Mouse (Mus musculus) neural tube, embryonic 12.5 days (tissue): ENCODE results near the gene Drd1. TPM values are rescaled to one million over a fixed set of nuclear protein-coding genes. Genes with fewer than 3 reads are reported as not detected.
A peak's percentile ranks its signal among the peaks of the same experiment; 100 is the strongest.

ENCODE experiments used
- ATAC-seq: fragments of 200-750 bp; cut with Nextera tagmentation; 2 replicates; pipeline ENCODE4 v1.8.0; 2017; ENCODE audit warnings: low read depth, mild to moderate bottlenecking, moderate TSS enrichment, moderate library complexity; ENCODE audit not compliant: low FRiP score
- H3K27ac ChIP-seq: fragments of 300-500 bp; sonication (generic); 2 replicates; pipeline ENCODE4 v1.5.1; 2016
- H3K27me3 ChIP-seq: fragments of 300-500 bp; sonication (generic); replicated peaks from 2 replicates; pipeline ENCODE4 v1.6.1; 2016; ENCODE audit warnings: mild to moderate bottlenecking
- H3K36me3 ChIP-seq: fragments of 300-500 bp; sonication (generic); 2 replicates; pipeline ENCODE4 v1.6.1; 2016; ENCODE audit warnings: mild to moderate bottlenecking
- H3K4me1 ChIP-seq: fragments of 300-500 bp; sonication (generic); 2 replicates; pipeline ENCODE4 v1.6.1; 2016
- H3K4me2 ChIP-seq: fragments of 300-500 bp; sonication (generic); replicated peaks from 2 replicates; pipeline ENCODE4 v1.6.1; 2016; ENCODE audit warnings: mild to moderate bottlenecking
- H3K4me3 ChIP-seq: fragments of 300-500 bp; sonication (generic); 2 replicates; pipeline ENCODE4 v1.5.1; 2016
- H3K9ac ChIP-seq: fragments of 300-500 bp; sonication (generic); 2 replicates; pipeline ENCODE4 v1.6.1; 2016; ENCODE audit warnings: mild to moderate bottlenecking
- H3K9me3 ChIP-seq: fragments of 300-500 bp; sonication (generic); 2 replicates; pipeline ENCODE4 v1.6.1; 2016; ENCODE audit warnings: mild to moderate bottlenecking
- WGBS: fragments of 180-500 bp; shearing (Covaris S2); methylation state at CpG from one replicate; pipeline ENCODE4 v1.1.7; 2016; 5-methylcytosine and 5-hydroxymethylcytosine counted together
- polyA plus RNA-seq: library from polyadenylated mRNA; unstranded; fragments of >200 nt; fragmentation: Nextera tagmentation; extraction: Ambion mirVana; gene quantifications from 2 replicates; pipeline ENCODE4 v1.2.1, GENCODE M21; 2016

Gene Drd1
- polyA plus RNA-seq, 1 experiment from 2014 or later, result 0.53 TPM

DNA sequence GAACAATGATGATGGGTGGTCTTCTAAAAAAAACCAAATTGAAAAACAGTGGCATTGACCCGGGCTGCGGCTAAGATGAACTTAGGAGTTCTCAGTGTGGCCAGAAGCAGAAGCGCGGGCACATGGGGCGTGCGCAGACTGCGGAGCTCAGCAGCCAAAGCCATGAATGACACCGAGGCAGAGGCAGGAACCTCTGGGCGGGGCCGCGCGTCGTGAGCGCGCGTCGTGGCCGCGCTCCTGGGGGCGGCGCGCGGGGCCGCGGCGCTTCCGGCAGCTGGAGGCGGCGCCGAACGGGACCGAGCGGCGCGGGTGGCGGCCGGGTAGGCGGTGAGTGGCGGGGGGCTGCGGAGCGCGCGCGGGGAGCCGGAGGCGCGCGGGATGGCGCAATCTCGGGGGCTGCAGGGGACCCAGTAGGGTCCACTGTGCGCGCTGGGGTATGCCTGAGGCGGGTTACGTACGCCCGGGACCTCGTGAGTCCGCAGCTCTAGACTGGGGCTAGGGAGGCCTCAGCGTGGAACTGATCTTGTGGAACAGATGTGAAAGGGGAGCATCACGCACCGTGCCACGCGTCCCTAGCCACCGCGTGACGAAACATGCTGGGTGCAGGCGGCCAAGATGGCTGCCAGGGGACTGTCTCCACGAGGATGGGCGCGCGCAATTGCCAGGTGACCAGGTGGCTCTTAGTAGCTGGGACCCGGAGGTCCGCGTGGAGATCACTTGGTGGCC lies 16.3 kb upstream of the Drd1 start, which contains the start of gene Sfxn1:
TSS of gene Sfxn1 (plus strand) at position 264 of the 726 bp plus-strand sequence.
- H3K9me3 ChIP-seq, result no peaks in the 10 kb centered on the region
- peak within 1 kb of the TSS; percentile 71 for H3K4me3 ChIP-seq
- no peaks in the 10 kb centered on the region for H3K36me3 ChIP-seq
- peak; percentile 87 for ATAC-seq
- no peak within 1 kb of the TSS for H3K27ac ChIP-seq
- WGBS, result under 1% methylated on average over 74 of the region's 74 CpGs
- peak within 1 kb of the TSS; percentile 84 for H3K9ac ChIP-seq
- H3K27me3 ChIP-seq, result no peaks in the 10 kb centered on the region
- peaks cover 15% of the 10 kb centered on the region; the same call in 1 of the 2 replicates for H3K4me1 ChIP-seq
- peak within 1 kb of the TSS; percentile 67 for H3K4me2 ChIP-seq

- WGBS, result 95% methylated on average over 9 of the region's 9 CpGs
- Histone ChIP-seq H3K9me3 (no peaks in the 10 kb centered on the region), H3K27me3 (no peaks in the 10 kb centered on the region), H3K4me1 (peaks cover 15% of the 10 kb centered on the region; the same call in 1 of the 2 replicates), H3K4me2 (no peak overlapping the region), H3K9ac (no peak overlapping the region), H3K36me3 (no peaks in the 10 kb centered on the region), H3K27ac (no peak overlapping the region), H3K4me3 (no peak overlapping the region)
- ATAC-seq, result no peak
Observed at GRCm38 (mm10) chr13:54071011-54071410, 15.5 kb upstream of the Drd1 start.

DNA sequence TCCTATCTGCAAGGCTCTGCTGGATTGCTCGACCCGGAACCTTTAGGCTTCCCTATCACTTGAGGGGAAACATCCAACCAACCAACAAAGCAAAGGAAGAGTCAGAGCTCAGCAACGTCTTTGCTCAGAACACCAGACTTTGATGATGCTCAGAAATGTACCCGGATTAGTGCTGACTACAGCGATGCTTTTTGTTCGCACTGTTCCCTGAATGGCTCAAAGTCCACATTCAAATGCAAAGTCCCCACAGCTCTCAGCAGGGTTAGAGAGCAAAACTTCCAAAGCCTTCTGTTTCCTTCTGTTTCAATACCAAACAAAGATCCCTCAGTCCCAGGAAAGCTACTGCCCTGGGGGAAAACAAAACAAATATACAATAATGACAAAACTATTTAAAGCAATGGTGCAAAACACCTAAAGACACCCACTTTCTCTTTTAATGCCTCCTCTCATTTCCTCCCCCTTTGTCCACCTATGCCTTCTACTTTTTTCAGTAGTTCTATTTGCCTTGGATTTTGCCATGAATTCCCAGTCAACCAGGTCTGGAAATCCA lies 12.2 kb upstream of the Drd1 start:
- H3K36me3 ChIP-seq, result no peaks in the 10 kb centered on the region
- no peak for ATAC-seq
- H3K27me3 ChIP-seq, result no peaks in the 10 kb centered on the region
- H3K4me1 ChIP-seq, result peaks cover 6% of the 10 kb centered on the region; the same call in 1 of the 2 replicates
- H3K4me3 ChIP-seq, result no peak overlapping the region
- H3K27ac ChIP-seq, result no peak overlapping the region
- H3K9me3 ChIP-seq, result no peaks in the 10 kb centered on the region
- H3K9ac ChIP-seq, result no peak overlapping the region
- H3K4me2 ChIP-seq, result no peak overlapping the region
- 21% methylated on average over 6 of the region's 6 CpGs for WGBS

DNA sequence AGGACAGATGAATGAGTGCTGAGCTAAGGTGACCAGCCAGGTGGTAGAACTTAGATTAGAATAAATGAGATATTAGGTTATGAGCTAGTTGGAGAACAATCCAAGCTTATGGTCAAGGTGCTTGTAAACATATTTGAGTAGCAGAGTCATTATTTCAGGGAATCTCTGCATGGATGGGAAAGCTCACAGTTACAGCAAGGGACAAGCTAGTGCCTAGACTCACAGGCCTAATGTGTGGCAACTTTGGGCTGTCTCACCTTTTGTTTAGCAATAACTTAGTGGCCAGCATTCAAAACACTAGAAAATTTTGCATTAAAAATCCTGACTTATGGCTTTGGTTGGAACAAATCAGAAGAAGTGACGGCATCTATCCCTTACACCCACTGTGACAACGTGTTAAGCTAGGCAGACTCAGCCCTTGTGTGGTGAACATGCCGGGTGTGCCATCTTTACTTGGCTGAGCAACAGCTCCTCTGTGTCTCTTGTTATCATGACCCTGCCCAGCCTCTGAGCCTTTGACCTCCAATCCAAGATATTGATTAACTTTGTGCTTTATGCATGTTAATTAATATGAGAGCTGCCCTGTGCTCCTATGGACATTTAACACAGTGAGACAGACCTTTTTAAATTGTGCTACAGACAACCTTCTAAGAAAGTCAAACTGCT lies 10.7 kb upstream of the Drd1 start:
- Histone ChIP-seq H3K9me3 (no peaks in the 10 kb centered on the region), H3K4me1 (no peaks in the 10 kb centered on the region), H3K27me3 (no peaks in the 10 kb centered on the region), H3K36me3 (no peaks in the 10 kb centered on the region), H3K9ac (no peak overlapping the region), H3K4me2 (no peak overlapping the region), H3K27ac (no peak overlapping the region), H3K4me3 (no peak overlapping the region)
- 81% methylated on average over 3 of the region's 3 CpGs for WGBS
- ATAC-seq, result no peak

- ATAC-seq, result no peak
- no peak overlapping the region for H3K9ac ChIP-seq
- no peak overlapping the region for H3K4me2 ChIP-seq
- H3K27ac ChIP-seq, result no peak overlapping the region
- H3K36me3 ChIP-seq, result no peaks in the 10 kb centered on the region
- H3K4me3 ChIP-seq, result no peak overlapping the region
- 7% methylated on average over 3 of the region's 3 CpGs for WGBS
- no peaks in the 10 kb centered on the region for H3K9me3 ChIP-seq
- H3K4me1 ChIP-seq, result no peaks in the 10 kb centered on the region
- no peaks in the 10 kb centered on the region for H3K27me3 ChIP-seq
Observed at GRCm38 (mm10) chr13:54063292-54063691, 7.8 kb upstream of the Drd1 start.

- Histone ChIP-seq H3K36me3 (no peaks in the 10 kb centered on the region), H3K9ac (no peak overlapping the region), H3K27me3 (no peaks in the 10 kb centered on the region), H3K4me3 (no peak overlapping the region), H3K9me3 (no peaks in the 10 kb centered on the region), H3K4me1 (no peaks in the 10 kb centered on the region), H3K27ac (no peak overlapping the region), H3K4me2 (no peak overlapping the region)
- ATAC-seq, result no peak
- 87% methylated on average over 3 of the region's 3 CpGs for WGBS
Observed at GRCm38 (mm10) chr13:54062068-54062467, 6.6 kb upstream of the Drd1 start.

GRCm38 (mm10) chr13:54054962-54055361 lies 543 bp downstream of the Drd1 start:
- Histone ChIP-seq H3K27me3 (peaks cover 19% of the 10 kb centered on the region), H3K9ac (peak overlapping the region; percentile 51), H3K36me3 (no peaks in the 10 kb centered on the region), H3K9me3 (no peaks in the 10 kb centered on the region), H3K4me1 (peaks cover 10% of the 10 kb centered on the region), H3K4me2 (peak overlapping the region; percentile 94), H3K4me3 (peak overlapping the region; percentile 47), H3K27ac (no peak overlapping the region)
- WGBS, result under 1% methylated on average over 20 of the region's 20 CpGs
- ATAC-seq, result peak; percentile 58; the same call in 1 of the 2 replicates

GRCm38 (mm10) chr13:54051641-54052040 lies 3.9 kb downstream of the Drd1 start:
- ATAC-seq, result no peak
- Histone ChIP-seq H3K36me3 (no peaks in the 10 kb centered on the region), H3K4me1 (peaks cover 10% of the 10 kb centered on the region), H3K4me2 (no peak overlapping the region), H3K9ac (no peak overlapping the region), H3K4me3 (no peak overlapping the region), H3K9me3 (no peaks in the 10 kb centered on the region), H3K27ac (no peak overlapping the region), H3K27me3 (peaks cover 19% of the 10 kb centered on the region)
- 69% methylated on average over 7 of the region's 7 CpGs for WGBS

GRCm38 (mm10) chr13:54048679-54049352 lies 6.7 kb downstream of the Drd1 start:
- no peak for ATAC-seq
- no peaks in the 10 kb centered on the region for H3K9me3 ChIP-seq
- no peak overlapping the region for H3K27ac ChIP-seq
- no peak overlapping the region for H3K9ac ChIP-seq
- H3K4me3 ChIP-seq, result no peak overlapping the region
- H3K27me3 ChIP-seq, result peaks cover 3% of the 10 kb centered on the region; the same call in 1 of the 2 replicates
- no peaks in the 10 kb centered on the region for H3K36me3 ChIP-seq
- WGBS, result 81% methylated on average over 7 of the region's 7 CpGs
- no peak overlapping the region for H3K4me2 ChIP-seq
- no peaks in the 10 kb centered on the region for H3K4me1 ChIP-seq

DNA sequence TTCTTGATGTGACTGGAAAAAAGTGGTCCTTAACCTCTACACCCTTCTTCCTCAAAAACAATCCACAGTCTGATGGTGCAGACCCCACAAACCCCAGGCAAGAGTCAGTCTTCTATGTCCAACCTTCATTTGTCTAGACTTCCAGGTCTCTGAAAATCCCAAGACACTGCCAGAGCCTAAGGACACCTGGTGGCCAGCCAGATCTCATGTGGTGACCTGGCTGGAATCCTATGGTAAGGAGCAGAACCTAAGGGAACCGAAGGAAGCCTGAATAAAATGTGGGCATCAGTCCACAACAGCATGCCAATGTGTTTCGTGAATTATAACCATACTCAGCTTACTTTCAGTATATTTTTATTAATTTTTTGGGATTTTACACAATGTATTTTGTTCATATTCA lies 15.2 kb downstream of the Drd1 start:
- ATAC-seq, result no peak
- Histone ChIP-seq H3K4me1 (no peaks in the 10 kb centered on the region), H3K4me2 (no peak overlapping the region), H3K9ac (no peak overlapping the region), H3K4me3 (no peak overlapping the region), H3K27ac (no peak overlapping the region), H3K27me3 (no peaks in the 10 kb centered on the region), H3K9me3 (no peaks in the 10 kb centered on the region), H3K36me3 (no peaks in the 10 kb centered on the region)
- 94% methylated on average over 2 of the region's 2 CpGs for WGBS

DNA sequence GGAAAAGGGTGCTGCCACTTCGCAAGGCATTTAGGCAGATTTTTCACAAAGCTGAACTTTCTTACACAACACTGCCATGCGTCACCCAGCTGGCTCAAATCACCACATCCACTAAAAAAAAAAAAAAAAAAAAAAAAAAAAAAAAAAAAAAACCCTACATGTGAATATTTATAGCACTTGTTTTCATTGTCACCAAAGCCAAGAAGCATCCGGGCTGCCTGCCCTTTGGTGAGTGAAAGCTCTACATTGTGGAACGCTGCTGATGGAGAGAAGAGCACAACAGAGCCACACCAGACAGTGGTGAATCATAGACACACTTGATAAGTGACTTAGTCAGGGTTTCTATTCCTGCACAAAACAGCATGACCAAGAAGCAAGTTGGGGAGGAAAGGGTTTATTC lies 17.6 kb downstream of the Drd1 start:
- H3K27ac ChIP-seq, result no peak overlapping the region

DNA sequence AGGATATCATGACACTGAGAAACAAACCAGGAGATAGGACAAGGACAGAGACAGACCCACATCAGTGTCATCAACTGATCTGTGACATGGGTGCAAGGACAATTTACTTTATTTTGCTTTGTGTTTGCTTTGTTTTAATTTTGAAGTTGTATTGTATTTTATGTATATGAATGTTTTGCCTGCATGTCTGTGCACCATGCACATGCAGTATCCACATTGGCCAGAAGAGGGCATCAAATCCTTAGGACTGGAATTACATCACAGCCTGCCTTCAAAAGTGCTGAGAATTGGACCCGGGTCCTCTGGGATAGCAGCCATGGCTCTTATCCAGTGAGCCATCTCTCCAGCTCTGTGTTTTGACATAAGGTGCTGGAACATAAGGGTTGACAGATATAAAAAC lies 20.0 kb downstream of the Drd1 start:
- no peak overlapping the region for H3K4me2 ChIP-seq
- H3K27me3 ChIP-seq, result no peaks in the 10 kb centered on the region
- ATAC-seq, result no peak
- no peak overlapping the region for H3K9ac ChIP-seq
- H3K4me3 ChIP-seq, result no peak overlapping the region
- no peaks in the 10 kb centered on the region for H3K4me1 ChIP-seq
- no peaks in the 10 kb centered on the region for H3K9me3 ChIP-seq
- 80% methylated on average over 1 of the region's 1 CpGs for WGBS
- H3K36me3 ChIP-seq, result no peaks in the 10 kb centered on the region
- no peak overlapping the region for H3K27ac ChIP-seq

More for the DNA sequence above, 17.6 kb downstream of the Drd1 start:
- no peak for ATAC-seq
- Histone ChIP-seq H3K36me3 (no peaks in the 10 kb centered on the region), H3K27me3 (no peaks in the 10 kb centered on the region), H3K9me3 (no peaks in the 10 kb centered on the region), H3K9ac (no peak overlapping the region), H3K4me1 (no peaks in the 10 kb centered on the region), H3K4me3 (no peak overlapping the region), H3K4me2 (no peak overlapping the region)
- 87% methylated on average over 4 of the region's 4 CpGs for WGBS
